Mouse (Mus musculus) adrenal gland, postnatal 4 days (tissue): Measurements from ENCODE around the gene Gm3002. TPM values are rescaled to one million over a fixed set of nuclear protein-coding genes. Genes with fewer than 3 reads are reported as not detected.
"Not testable (repeated sequence)": the region's sequence is repeated elsewhere in the genome, so short reads cannot be mapped to it uniquely, and the experiment has no call there.

Experiments
- DNase-seq, 2 experiments: peaks; one replicate each; pipeline ENCODE4 v3.0.0; 2021 to 2022; ENCODE audit warnings: low spot score in 2 of 2, mixed read lengths in 2 of 2
- long read RNA-seq, 2 experiments: library from polyadenylated mRNA; stranded (forward); transcript quantifications; one replicate each; pipeline ENCODE4 v2.0.0; 2021
- total RNA-seq, 2 experiments: library from RNA; stranded (reverse); gene quantifications; 2 replicates each; pipeline ENCODE4 v1.2.3; 2021

Gene Gm3002
- total RNA-seq: under 1 TPM in 1 of 2 experiments, not detected in 1; 0.20 TPM
- long read RNA-seq, experiment 1: 0 reads
- long read RNA-seq, experiment 2, partial matches to known transcripts: 0 of 2 reads
- long read RNA-seq, experiment 2, other reads (novel, unspliced or antisense): 2 of 2 reads

GRCm38 (mm10) chr14:3809774-3810173 is at the start of gene Gm3002:
Gm3002 (plus strand) TSS chr14:3810074.
- DNase-seq: not testable (repeated sequence)

DNA sequence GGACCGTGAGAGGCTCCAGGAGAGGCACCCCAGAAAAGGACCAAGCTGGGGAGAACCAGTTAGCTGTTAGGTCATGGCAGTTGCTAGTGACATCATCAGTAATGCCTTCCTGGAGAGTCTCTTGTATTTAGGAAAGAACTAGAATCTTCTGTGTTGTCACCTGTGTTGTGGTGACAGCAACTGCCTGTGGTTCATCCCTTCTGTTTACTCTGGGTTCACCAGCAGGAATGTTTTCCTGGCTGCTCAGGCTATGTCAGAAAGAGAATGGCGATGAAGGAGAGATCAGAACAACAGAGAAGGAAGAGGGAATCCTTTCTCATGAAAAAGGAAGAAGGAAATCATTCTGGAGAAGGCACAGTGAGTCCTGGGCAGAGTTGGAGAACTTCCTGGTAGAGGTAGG is 36.1 kb downstream of the Gm3002 start, which contains the start of gene Gm3033:
Gm3033 (plus strand) TSS at position 301 of the 400 bp plus-strand sequence.
- DNase-seq: not testable (repeated sequence)

DNA sequence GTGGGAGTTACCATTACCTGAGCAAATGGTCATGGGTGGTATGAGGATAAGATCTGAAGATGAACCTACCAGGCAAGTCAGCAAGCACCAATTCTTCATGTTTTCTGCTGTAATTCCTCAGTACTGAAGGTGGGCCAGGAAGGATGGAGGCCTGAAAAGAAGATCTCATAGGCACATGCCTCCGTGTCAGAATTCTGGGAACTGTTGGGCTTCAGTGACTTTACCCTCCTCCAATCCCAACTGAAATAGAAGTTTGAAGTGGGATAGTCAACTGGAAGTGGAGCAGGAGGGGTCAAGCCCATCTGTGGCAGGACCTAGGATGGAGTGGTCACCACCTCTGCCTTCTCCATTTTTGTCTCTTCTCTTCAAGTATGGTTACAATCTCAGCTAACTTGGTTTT is 74.0 kb downstream of the Gm3002 start, which contains the start of gene Gm2916:
Gm2916 (plus strand) TSS at position 301 of the 400 bp plus-strand sequence.
- not testable (repeated sequence) for DNase-seq

- not testable (repeated sequence) for DNase-seq
Observed at GRCm38 (mm10) chr14:3931456-3931855, 121.6 kb downstream of the Gm3002 start, which contains the start of gene Gm3029. Gm3029 (plus strand) TSS chr14:3931756.

- DNase-seq: not testable (repeated sequence)
Observed at GRCm38 (mm10) chr14:3963247-3963646, 153.4 kb downstream of the Gm3002 start, which contains the start of gene Gm3095. Gm3095 (plus strand) TSS chr14:3963547.

DNA sequence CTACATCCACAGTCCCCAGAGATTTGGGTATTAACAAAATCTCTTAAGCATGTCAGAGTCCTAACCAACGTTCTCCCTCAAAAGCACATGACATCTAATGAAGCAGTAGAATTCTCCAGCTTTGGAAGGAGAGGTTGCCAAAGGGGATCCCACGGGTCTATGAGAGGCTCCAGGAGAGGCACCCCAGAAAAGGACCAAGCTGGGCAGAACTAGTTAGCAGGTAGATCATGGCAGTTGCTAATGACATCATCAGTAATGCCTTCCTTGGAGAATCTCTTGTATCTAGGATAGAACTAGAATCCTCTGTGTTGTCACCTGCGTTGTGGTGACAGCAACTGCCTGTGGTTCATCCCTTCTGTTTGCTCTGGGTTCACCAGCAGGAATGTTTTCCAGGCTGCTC is 188.2 kb downstream of the Gm3002 start, which contains the start of gene Gm3099:
Gm3099 (plus strand) TSS at position 301 of the 400 bp plus-strand sequence.
- DNase-seq: not testable (repeated sequence)

Other genes starting within 250 kb of the Gm3002 start
- not detected for gene Gm3012, start 175.6 kb upstream of the Gm3002 start, total RNA-seq
- 1 to 10 TPM in 1 of 2 experiments, under 1 TPM in 1; 0.70 to 1.1 TPM for gene Gm3020, start 158.0 kb upstream of the Gm3002 start, total RNA-seq
- not detected for gene Gm3043, start 121.3 kb upstream of the Gm3002 start, total RNA-seq
- not detected for gene Gm3033, start 36.2 kb downstream of the Gm3002 start, total RNA-seq
- gene Gm2916, start 74.1 kb downstream of the Gm3002 start, total RNA-seq: not detected
- not detected for gene Gm3029, start 121.7 kb downstream of the Gm3002 start, total RNA-seq
- not detected for gene Gm3095, start 153.5 kb downstream of the Gm3002 start, total RNA-seq
- gene Gm3099, start 188.3 kb downstream of the Gm3002 start, total RNA-seq: not detected
- gene Gm5796, start 213.9 kb downstream of the Gm3002 start, total RNA-seq: 1 to 10 TPM; 1.4 to 1.6 TPM